In the genomic region with DNA sequence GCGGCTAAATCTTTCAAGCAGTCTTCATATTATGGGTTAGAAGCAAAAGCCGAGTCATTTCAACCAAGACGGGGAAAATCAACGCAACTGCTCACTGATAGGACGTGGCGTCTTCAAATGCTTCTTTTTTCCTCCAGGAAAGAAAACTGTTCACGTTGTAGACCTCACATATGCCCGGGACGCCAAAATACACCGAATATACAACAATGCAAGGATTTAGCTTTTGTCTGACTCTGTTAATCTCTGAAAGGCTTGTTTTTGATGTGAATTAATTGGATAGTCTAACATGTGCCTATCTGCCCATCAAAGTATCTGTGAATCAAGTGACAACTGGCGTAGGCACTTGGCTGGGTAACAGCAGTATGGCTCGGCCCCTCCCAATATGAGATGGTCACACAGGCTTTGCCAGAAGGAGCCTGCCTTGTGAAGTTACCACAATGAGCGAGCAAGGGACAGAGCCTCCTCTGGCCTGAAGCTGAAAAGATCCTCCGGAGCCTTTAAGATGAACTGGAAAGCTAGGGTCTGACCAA, we compare ENCODE assay signal across 28 mouse cellular contexts. TPM values are rescaled to one million over a fixed set of nuclear protein-coding genes. Genes with fewer than 3 reads are reported as not detected.
DNase-seq lines count a peak whose midpoint lies in the region; ATAC-seq lines count a peak whose summit lies in the region.
"Had no signal": no experiment of that assay in that cellular context is flagged by ENCODE, and none has a peak within 500 bp of the region (broad histone marks: within the 10 kb centered on the region; RNA-seq: fewer than 3 reads in every experiment).

No protein-coding gene starts in this region.

- ATAC-seq in midbrain, embryonic 15.5 days (replicated peaks), result no peak
- no peak for ATAC-seq in forebrain, embryonic 15.5 days (replicated peaks)
- ATAC-seq in neural tube, embryonic 15.5 days (ENCODE audit: low FRiP score), result no peak
- ATAC-seq: activated CD4-positive, CD25-positive, alpha-beta regulatory T cell, adult 4 months; hindbrain, postnatal 0 days; inflammation-experienced regulatory T-cells, adult 6 months; intestine, embryonic 16.5 days had no signal

- H3K36me3 ChIP-seq in midbrain, embryonic 10.5 days, result no peaks in the 10 kb centered on the region
- H3K36me3 ChIP-seq in midbrain, embryonic 15.5 days (replicated peaks), result no peaks in the 10 kb centered on the region
- H3K36me3 ChIP-seq in forebrain, embryonic 15.5 days, result no peaks in the 10 kb centered on the region
- no peaks in the 10 kb centered on the region for H3K36me3 ChIP-seq in neural tube, embryonic 15.5 days
- H3K36me3 ChIP-seq: embryonic facial prominence, embryonic 10.5 days; embryonic facial prominence, embryonic 13.5 days; heart, embryonic 12.5 days; heart, embryonic 15.5 days had no signal

- no peak overlapping the region for H3K9ac ChIP-seq in midbrain, embryonic 15.5 days
- no peak overlapping the region for H3K9ac ChIP-seq in forebrain, embryonic 15.5 days (replicated peaks)
- H3K9ac ChIP-seq in neural tube, embryonic 15.5 days (replicated peaks), result no peak overlapping the region
- H3K9ac ChIP-seq: embryonic facial prominence, embryonic 13.5 days; heart, embryonic 12.5 days; heart, embryonic 15.5 days; hindbrain, embryonic 14.5 days had no signal

- no peak overlapping the region for H3K4me2 ChIP-seq in midbrain, embryonic 15.5 days
- H3K4me2 ChIP-seq in forebrain, embryonic 15.5 days (replicated peaks), result peak overlapping the region; percentile 7; the same call in 1 of the 2 replicates
- H3K4me2 ChIP-seq in neural tube, embryonic 15.5 days, result no peak overlapping the region
- H3K4me2 ChIP-seq: embryonic facial prominence, embryonic 13.5 days; heart, embryonic 12.5 days; heart, embryonic 15.5 days; hindbrain, embryonic 14.5 days had no signal

- H3K4me3 ChIP-seq in midbrain, embryonic 10.5 days, result no peak overlapping the region
- no peak overlapping the region for H3K4me3 ChIP-seq in midbrain, embryonic 15.5 days
- H3K4me3 ChIP-seq in forebrain, embryonic 15.5 days, result no peak overlapping the region
- no peak overlapping the region for H3K4me3 ChIP-seq in neural tube, embryonic 15.5 days (replicated peaks)
- H3K4me3 ChIP-seq: embryonic facial prominence, embryonic 10.5 days; embryonic facial prominence, embryonic 13.5 days; erythroblast, embryonic 14.5 days; heart, embryonic 12.5 days; heart, embryonic 15.5 days had no signal

- H3K27me3 ChIP-seq in midbrain, embryonic 10.5 days (ENCODE audit: low read depth, poor library complexity, severe bottlenecking), result peaks cover 99% of the 10 kb centered on the region
- H3K27me3 ChIP-seq in midbrain, embryonic 15.5 days (replicated peaks), result peaks cover 67% of the 10 kb centered on the region
- H3K27me3 ChIP-seq in forebrain, embryonic 15.5 days, result peaks cover 67% of the 10 kb centered on the region
- peaks cover 87% of the 10 kb centered on the region for H3K27me3 ChIP-seq in neural tube, embryonic 15.5 days (replicated peaks)

- H3K9me3 ChIP-seq in midbrain, embryonic 10.5 days (replicated peaks), result no peaks in the 10 kb centered on the region
- no peaks in the 10 kb centered on the region for H3K9me3 ChIP-seq in midbrain, embryonic 15.5 days
- no peaks in the 10 kb centered on the region for H3K9me3 ChIP-seq in forebrain, embryonic 15.5 days
- no peaks in the 10 kb centered on the region for H3K9me3 ChIP-seq in neural tube, embryonic 15.5 days (replicated peaks)
- H3K9me3 ChIP-seq: embryonic facial prominence, embryonic 10.5 days; embryonic facial prominence, embryonic 13.5 days; heart, embryonic 12.5 days; heart, embryonic 15.5 days had no signal

- peak; percentile 22 for DNase-seq in embryo, embryonic 11 days
- DNase-seq in embryo, embryonic 10.5 days (ENCODE audit: low spot score), result no peak
- peak; percentile 33 for DNase-seq in midbrain, embryonic 10.5 days (ENCODE audit: low spot score)
- peak; percentile 51 for DNase-seq in retina, postnatal 1 day
- DNase-seq in retina, embryonic 14.5 days (ENCODE audit: low spot score), result no peak
- DNase-seq: adrenal gland, adult 8-10 months; adrenal gland, postnatal 25 days; cerebellum, adult 18-20 months; cerebellum, adult 9-10 months; cerebellum, postnatal 14 days; gastrocnemius, postnatal 25 days; heart, adult 18-20 months; heart, postnatal 10 days; heart, postnatal 4 days had no signal

- peaks cover 65% of the 10 kb centered on the region for H3K4me1 ChIP-seq in midbrain, embryonic 10.5 days
- H3K4me1 ChIP-seq in midbrain, embryonic 15.5 days, result peaks cover 33% of the 10 kb centered on the region
- H3K4me1 ChIP-seq in forebrain, embryonic 15.5 days, result peaks cover 55% of the 10 kb centered on the region
- H3K4me1 ChIP-seq in neural tube, embryonic 15.5 days, result peaks cover 33% of the 10 kb centered on the region

- WGBS in midbrain, embryonic 10.5 days, result 50% methylated on average over 14 of the region's 14 CpGs
- 30% methylated on average over 14 of the region's 14 CpGs for WGBS in midbrain, embryonic 15.5 days
- WGBS in forebrain, embryonic 15.5 days, result 10% methylated on average over 14 of the region's 14 CpGs
- WGBS in neural tube, embryonic 15.5 days, result 77% methylated on average over 14 of the region's 14 CpGs

- no peak overlapping the region for H3K27ac ChIP-seq in midbrain, embryonic 10.5 days (replicated peaks)
- no peak overlapping the region for H3K27ac ChIP-seq in midbrain, embryonic 15.5 days
- H3K27ac ChIP-seq in forebrain, embryonic 15.5 days (replicated peaks), result peak overlapping the region; percentile 58; the same call in 1 of the 2 replicates
- no peak overlapping the region for H3K27ac ChIP-seq in neural tube, embryonic 15.5 days (replicated peaks)
- H3K27ac ChIP-seq: embryonic facial prominence, embryonic 10.5 days; embryonic facial prominence, embryonic 13.5 days; heart, embryonic 15.5 days; hindbrain, embryonic 14.5 days; hindbrain, postnatal 0 days had no signal

RNA-seq across cellular contexts. Expression of gene Olig2, which starts 53.3 kb away (rescaled TPM):
- 7.4 and 7.6 TPM in 2 replicates for polyA plus RNA-seq in midbrain, embryonic 10.5 days (2016; fragmentation: Nextera tagmentation; extraction: Ambion mirVana)
- polyA plus RNA-seq in midbrain, embryonic 15.5 days (2015; fragmentation: Nextera tagmentation; extraction: Ambion mirVana), result 10.4 and 10.7 TPM in 2 replicates
- polyA plus RNA-seq in forebrain, embryonic 15.5 days (2015; fragmentation: Nextera tagmentation; extraction: Ambion mirVana), result 7.1 and 8.6 TPM in 2 replicates
- polyA plus RNA-seq in neural tube, embryonic 15.5 days (2015; fragmentation: Nextera tagmentation; extraction: Ambion mirVana), result 8.5 and 9.9 TPM in 2 replicates
- polyA plus RNA-seq: activated CD4-positive, CD25-positive, alpha-beta regulatory T cell, adult 4 months; erythroblast, embryonic 14.5 days; gonadal fat pad, adult 2 months; heart, embryonic 12.5 days; heart, embryonic 15.5 days; inflammation-experienced regulatory T-cells, adult 6 months; intestine, embryonic 16.5 days had no signal

Comparison
In these comparisons a context has a peak if more than half of its experiments do, and no peak if none do; other contexts are left out.
1. DNase-seq: peak in embryo, embryonic 11 days (single experiment), midbrain, embryonic 10.5 days (single experiment) and retina, postnatal 1 day (single experiment); none in embryo, embryonic 10.5 days (single experiment) and retina, embryonic 14.5 days (single experiment).